Mouse (Mus musculus) forebrain, postnatal 0 days (tissue): ENCODE data around the gene Fsd1l. TPM values are rescaled to one million over a fixed set of nuclear protein-coding genes. Genes with fewer than 3 reads are reported as not detected.

Experiments used
- ATAC-seq: fragments of 200-750 bp; cut with Nextera tagmentation; 2 replicates; pipeline ENCODE4 v1.8.0; 2017; ENCODE audit warnings: mild to moderate bottlenecking, moderate library complexity
- DNase-seq: peaks from one replicate; pipeline ENCODE4 v3.0.0-alpha.2; 2015
- H3K27ac ChIP-seq: fragments of 300-500 bp; sonication (generic); 2 replicates; pipeline ENCODE4 v1.5.1; 2014; ENCODE audit warnings: low read depth, mild to moderate bottlenecking, antibody characterized with exemption, low read length, moderate library complexity, mixed read lengths
- H3K27me3 ChIP-seq: fragments of 300-500 bp; sonication (generic); 2 replicates; pipeline ENCODE4 v1.6.1; 2014; ENCODE audit warnings: mild to moderate bottlenecking, low read length, mixed read lengths; ENCODE audit not compliant: insufficient read depth
- H3K36me3 ChIP-seq: fragments of 300-500 bp; sonication (generic); 2 replicates; pipeline ENCODE4 v1.6.1; 2014; ENCODE audit warnings: mild to moderate bottlenecking, moderate library complexity; ENCODE audit not compliant: insufficient read depth
- H3K4me1 ChIP-seq: fragments of 300-500 bp; sonication (generic); 2 replicates; pipeline ENCODE4 v1.6.1; 2014; ENCODE audit warnings: antibody characterized with exemption; ENCODE audit not compliant: insufficient read depth
- H3K4me2 ChIP-seq: fragments of 300-500 bp; sonication (generic); 2 replicates; pipeline ENCODE4 v1.6.1; 2014; ENCODE audit warnings: low read depth, mild to moderate bottlenecking, moderate library complexity
- H3K4me3 ChIP-seq: fragments of 300-500 bp; sonication (generic); 2 replicates; pipeline ENCODE4 v1.5.1; 2014; ENCODE audit warnings: low read depth, low read length, mixed read lengths
- H3K9ac ChIP-seq: fragments of 300-500 bp; sonication (generic); 2 replicates; pipeline ENCODE4 v1.6.1; 2014; ENCODE audit warnings: mild to moderate bottlenecking
- H3K9me3 ChIP-seq: fragments of 300-500 bp; sonication (generic); 2 replicates; pipeline ENCODE4 v1.6.1; 2016; ENCODE audit warnings: low read length
- CTCF ChIP-seq: sonication (generic); IDR thresholded peaks from 2 replicates; pipeline ENCODE4 v1.5.1; 2016; ENCODE audit warnings: antibody characterized with exemption, control low read depth, low read depth
- WGBS: fragments of 180-500 bp; shearing (Covaris S2); extraction: QIAGEN DNeasy Blood & Tissue Kit; methylation state at CpG from one replicate; pipeline ENCODE4 v1.1.7; 2014; 5-methylcytosine and 5-hydroxymethylcytosine counted together
- polyA plus RNA-seq: library from polyadenylated mRNA; unstranded; fragments of >200 nt; fragmentation: Nextera tagmentation; extraction: Ambion mirVana; gene quantifications from 2 replicates; pipeline ENCODE4 v1.2.1, GENCODE M21; 2015
- total RNA-seq: library from RNA; depleted of rRNA; stranded (reverse); fragments of >200 nt; gene quantifications from 2 replicates; pipeline ENCODE4 v1.2.3, GENCODE M21; 2014; rRNA removed

Gene Fsd1l
- total RNA-seq (45.2 and 48.8 TPM in 2 replicates), polyA plus RNA-seq (10.3 and 17.9 TPM in 2 replicates)

- Histone ChIP-seq H3K4me2 (peak within 1 kb of the TSS; percentile 59), H3K9me3 (no peaks in the 10 kb centered on the region), H3K9ac (peak within 1 kb of the TSS; percentile 88), H3K27ac (peak within 1 kb of the TSS; percentile 85), H3K4me3 (peak within 1 kb of the TSS; percentile 90), H3K36me3 (no peaks in the 10 kb centered on the region), H3K27me3 (no peaks in the 10 kb centered on the region), H3K4me1 (peaks cover 32% of the 10 kb centered on the region)
- peak; percentile 96 for ATAC-seq
- peak; percentile 94 for DNase-seq
- 2% methylated on average over 79 of the region's 88 CpGs for WGBS
- TF ChIP-seq CTCF: peak; percentile 53
These were observed at the start of gene Fsd1l for GRCm38 (mm10) chr4:53631316-53632010. Gene Fsd1l, plus strand, starts transcription at chr4:53631471.

GRCm38 (mm10) chr4:53587676-53588075 lies 43.6 kb upstream of the Fsd1l start:
- H3K9me3 ChIP-seq: no peaks in the 10 kb centered on the region
- no peak for ATAC-seq
- H3K27ac ChIP-seq: no peak overlapping the region
- no peak for DNase-seq
- no peak overlapping the region for H3K4me2 ChIP-seq
- no peaks in the 10 kb centered on the region for H3K27me3 ChIP-seq
- no peaks in the 10 kb centered on the region for H3K4me1 ChIP-seq
- H3K36me3 ChIP-seq: no peaks in the 10 kb centered on the region
- H3K9ac ChIP-seq: no peak overlapping the region
- TF ChIP-seq CTCF: no peak
- H3K4me3 ChIP-seq: no peak overlapping the region

GRCm38 (mm10) chr4:53588936-53589335 lies 42.3 kb upstream of the Fsd1l start:
- no peaks in the 10 kb centered on the region for H3K36me3 ChIP-seq
- no peak overlapping the region for H3K9ac ChIP-seq
- ATAC-seq: no peak
- no peaks in the 10 kb centered on the region for H3K9me3 ChIP-seq
- H3K27ac ChIP-seq: no peak overlapping the region
- 87% methylated on average over 1 of the region's 1 CpGs for WGBS
- H3K4me1 ChIP-seq: no peaks in the 10 kb centered on the region
- TF ChIP-seq CTCF: no peak
- DNase-seq: no peak
- no peak overlapping the region for H3K4me2 ChIP-seq
- H3K4me3 ChIP-seq: no peak overlapping the region
- no peaks in the 10 kb centered on the region for H3K27me3 ChIP-seq

GRCm38 (mm10) chr4:53589466-53589865 lies 41.8 kb upstream of the Fsd1l start:
- Histone ChIP-seq H3K4me1 (no peaks in the 10 kb centered on the region), H3K9ac (no peak overlapping the region), H3K36me3 (no peaks in the 10 kb centered on the region), H3K27ac (no peak overlapping the region), H3K4me2 (no peak overlapping the region), H3K9me3 (no peaks in the 10 kb centered on the region), H3K4me3 (no peak overlapping the region), H3K27me3 (no peaks in the 10 kb centered on the region)
- TF ChIP-seq CTCF: no peak
- ATAC-seq: no peak
- no peak for DNase-seq
- WGBS: 87% methylated on average over 4 of the region's 4 CpGs

- H3K9me3 ChIP-seq: no peaks in the 10 kb centered on the region
- TF ChIP-seq CTCF: no peak
- DNase-seq: no peak
- no peak overlapping the region for H3K9ac ChIP-seq
- no peaks in the 10 kb centered on the region for H3K4me1 ChIP-seq
- no peak overlapping the region for H3K27ac ChIP-seq
- ATAC-seq: no peak
- H3K4me3 ChIP-seq: no peak overlapping the region
- WGBS: 68% methylated on average over 4 of the region's 4 CpGs
- no peaks in the 10 kb centered on the region for H3K36me3 ChIP-seq
- H3K4me2 ChIP-seq: no peak overlapping the region
- H3K27me3 ChIP-seq: no peaks in the 10 kb centered on the region
These were observed 41.1 kb upstream of the Fsd1l start for GRCm38 (mm10) chr4:53590163-53590562.

- H3K4me3 ChIP-seq: no peak overlapping the region
These were observed 40.4 kb upstream of the Fsd1l start for GRCm38 (mm10) chr4:53590691-53591447.

GRCm38 (mm10) chr4:53591536-53591935 lies 39.7 kb upstream of the Fsd1l start:
- Histone ChIP-seq H3K27ac (no peak overlapping the region), H3K4me2 (no peak overlapping the region), H3K36me3 (no peaks in the 10 kb centered on the region), H3K27me3 (no peaks in the 10 kb centered on the region), H3K9ac (no peak overlapping the region), H3K4me3 (no peak overlapping the region), H3K4me1 (no peaks in the 10 kb centered on the region), H3K9me3 (no peaks in the 10 kb centered on the region)
- no peak for TF ChIP-seq CTCF
- DNase-seq (no peak), ATAC-seq (no peak)
- WGBS: 83% methylated on average over 11 of the region's 11 CpGs

More at GRCm38 (mm10) chr4:53590691-53591447, 40.4 kb upstream of the Fsd1l start:
- Histone ChIP-seq H3K9ac (no peak overlapping the region), H3K27me3 (no peaks in the 10 kb centered on the region), H3K27ac (no peak overlapping the region), H3K36me3 (no peaks in the 10 kb centered on the region), H3K9me3 (no peaks in the 10 kb centered on the region), H3K4me1 (no peaks in the 10 kb centered on the region), H3K4me2 (no peak overlapping the region)
- DNase-seq (no peak), ATAC-seq (no peak)
- no peak for TF ChIP-seq CTCF
- WGBS: 93% methylated on average over 7 of the region's 7 CpGs
